Mouse (Mus musculus) subcutaneous adipose tissue, adult 2 months (tissue): ENCODE results near the gene Dap. TPM values are rescaled to one million over a fixed set of nuclear protein-coding genes. Genes with fewer than 3 reads are reported as not detected.

Experiments
- polyA plus RNA-seq: library from polyadenylated mRNA; depleted of rRNA; stranded (reverse); fragments of >200 nt; gene quantifications from 2 replicates; pipeline ENCODE4 v1.2.3, GENCODE M21; 2012; ENCODE audit warnings: low replicate concordance; rRNA removed

The Dap gene
- polyA plus RNA-seq = 65.8 and 139 TPM in 2 replicates

GRCm38 (mm10) chr15:31224135-31224761 lies at the start of gene Dap:
TSS of gene Dap (plus strand) at chr15:31224314.

Other genes starting within 250 kb of the Dap start
- gene Ankrd33b, start 143.4 kb downstream of the Dap start, polyA plus RNA-seq = 0.76 and 3.2 TPM in 2 replicates
- gene Ropn1l, start 229.4 kb downstream of the Dap start, polyA plus RNA-seq = 2.5 and 6.3 TPM in 2 replicates